Mouse (Mus musculus) R1 (cell line): ENCODE results near the gene Epas1.

Experiments
- DNase-seq: peaks from one replicate; pipeline ENCODE4 v3.0.0-alpha.2; 2018; ENCODE audit warnings: low read depth, low spot score

Epas1 gene

DNA sequence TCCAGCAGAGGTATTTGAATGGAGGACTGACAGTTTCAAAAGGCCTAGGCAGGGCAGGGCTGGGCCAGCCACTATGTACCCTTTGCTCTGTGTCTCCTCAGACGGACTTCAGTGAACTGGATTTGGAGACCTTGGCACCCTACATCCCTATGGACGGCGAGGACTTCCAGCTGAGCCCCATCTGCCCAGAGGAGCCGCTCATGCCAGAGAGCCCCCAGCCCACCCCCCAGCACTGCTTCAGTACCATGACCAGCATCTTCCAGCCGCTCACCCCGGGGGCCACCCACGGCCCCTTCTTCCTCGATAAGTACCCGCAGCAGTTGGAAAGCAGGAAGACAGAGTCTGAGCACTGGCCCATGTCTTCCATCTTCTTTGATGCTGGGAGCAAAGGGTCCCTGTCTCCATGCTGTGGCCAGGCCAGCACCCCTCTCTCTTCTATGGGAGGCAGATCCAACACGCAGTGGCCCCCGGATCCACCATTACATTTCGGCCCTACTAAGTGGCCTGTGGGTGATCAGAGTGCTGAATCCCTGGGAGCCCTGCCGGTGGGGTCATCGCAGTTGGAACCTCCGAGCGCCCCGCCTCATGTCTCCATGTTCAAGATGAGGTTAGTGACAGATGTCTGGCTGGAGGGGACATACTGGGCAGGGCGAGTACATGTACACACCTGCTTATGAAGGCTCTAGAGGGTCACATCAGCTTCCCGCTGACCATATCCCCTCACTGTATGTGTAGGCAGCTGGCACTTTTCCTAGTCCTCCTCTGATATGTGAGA, 74.1 kb downstream of the Epas1 start:
- no peak for DNase-seq

- no peak for DNase-seq
Observed at GRCm38 (mm10) chr17:86828500-86828899, 75.0 kb downstream of the Epas1 start.

DNA sequence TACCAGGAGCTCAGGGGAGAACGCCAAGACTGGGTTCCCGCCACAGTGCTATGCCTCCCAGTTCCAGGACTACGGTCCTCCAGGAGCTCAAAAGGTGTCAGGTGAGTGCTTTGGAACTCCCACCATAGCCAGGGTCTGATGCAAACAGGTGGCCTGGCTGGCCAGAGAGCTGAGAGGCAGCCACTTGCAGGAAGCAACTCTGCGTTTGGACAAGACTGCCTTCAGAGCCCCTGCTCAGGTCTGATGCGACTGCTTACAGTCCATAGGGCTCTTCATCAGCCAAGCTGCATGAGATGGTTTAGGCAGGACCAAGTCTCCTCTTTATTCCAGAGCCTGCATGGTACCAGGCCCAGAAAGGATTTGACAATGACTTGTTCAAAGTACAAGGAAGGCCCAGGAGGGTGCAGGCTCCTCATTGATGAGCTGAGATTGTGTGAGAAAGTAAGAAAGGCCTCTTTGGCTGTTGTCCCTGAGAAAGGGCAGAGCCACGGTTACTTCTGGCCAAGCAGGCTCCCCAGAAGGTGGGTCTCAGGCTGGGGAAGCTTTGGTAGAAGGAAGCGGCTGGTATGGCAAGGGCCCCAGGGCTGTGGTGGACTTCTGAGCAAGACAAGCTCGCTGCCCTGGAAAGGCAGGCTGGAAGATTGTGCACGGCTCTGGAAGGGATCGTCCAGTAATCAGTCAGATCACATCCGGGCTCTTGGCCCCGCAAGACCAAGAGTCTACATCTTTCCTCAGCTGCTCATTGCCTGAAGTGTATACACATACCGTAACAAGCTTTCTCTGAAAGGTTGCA, 76.1 kb downstream of the Epas1 start:
- no peak for DNase-seq

DNA sequence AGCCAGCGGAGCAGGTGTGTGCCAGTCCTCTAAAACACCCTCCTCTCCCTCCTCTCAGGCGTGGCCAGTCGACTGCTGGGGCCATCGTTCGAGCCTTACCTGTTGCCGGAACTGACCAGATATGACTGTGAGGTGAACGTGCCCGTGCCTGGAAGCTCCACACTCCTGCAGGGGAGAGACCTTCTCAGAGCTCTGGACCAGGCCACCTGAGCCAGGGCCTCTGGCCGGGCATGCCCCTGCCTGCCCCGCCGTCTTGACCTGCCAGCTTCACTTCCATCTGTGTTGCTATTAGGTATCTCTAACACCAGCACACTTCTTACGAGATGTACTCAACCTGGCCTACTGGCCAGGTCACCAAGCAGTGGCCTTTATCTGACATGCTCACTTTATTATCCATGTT, 77.4 kb downstream of the Epas1 start:
- no peak for DNase-seq

DNA sequence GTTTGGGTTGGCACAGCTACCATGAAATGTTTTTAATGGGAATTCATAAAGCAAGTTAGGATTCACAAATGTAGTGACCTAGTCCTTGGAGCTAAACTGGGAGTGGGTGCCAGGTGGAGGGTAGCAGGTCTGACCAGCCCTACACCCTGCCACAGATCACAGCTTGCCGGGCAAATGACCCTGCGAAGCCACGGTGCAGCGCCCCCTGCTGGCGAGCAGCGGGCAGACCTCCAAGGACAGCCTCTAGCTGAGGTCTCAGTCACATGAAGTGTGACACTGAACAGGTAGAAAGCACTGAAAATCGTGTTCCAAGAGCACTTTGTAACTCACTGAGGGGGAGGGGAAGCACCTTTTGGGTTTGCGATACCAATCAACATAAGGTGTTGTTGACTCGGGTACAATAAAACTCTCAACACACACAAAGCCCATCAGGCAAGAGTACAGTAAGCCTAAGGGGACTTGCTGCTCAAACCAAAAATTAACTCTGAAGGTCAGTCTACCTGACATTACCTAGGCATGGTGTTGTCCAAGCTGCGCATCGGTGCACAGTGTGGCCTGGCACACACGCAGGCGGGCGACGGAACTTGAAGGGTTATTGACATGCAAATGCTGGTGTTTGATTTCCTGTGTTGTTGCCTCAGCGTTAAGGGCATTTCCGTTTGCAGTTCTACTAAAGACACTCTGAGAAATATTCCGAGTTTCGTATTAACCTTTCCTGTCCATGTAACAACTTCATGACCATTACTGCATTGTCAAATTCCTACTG, 79.2 kb downstream of the Epas1 start:
- peak; percentile 62 for DNase-seq

DNA sequence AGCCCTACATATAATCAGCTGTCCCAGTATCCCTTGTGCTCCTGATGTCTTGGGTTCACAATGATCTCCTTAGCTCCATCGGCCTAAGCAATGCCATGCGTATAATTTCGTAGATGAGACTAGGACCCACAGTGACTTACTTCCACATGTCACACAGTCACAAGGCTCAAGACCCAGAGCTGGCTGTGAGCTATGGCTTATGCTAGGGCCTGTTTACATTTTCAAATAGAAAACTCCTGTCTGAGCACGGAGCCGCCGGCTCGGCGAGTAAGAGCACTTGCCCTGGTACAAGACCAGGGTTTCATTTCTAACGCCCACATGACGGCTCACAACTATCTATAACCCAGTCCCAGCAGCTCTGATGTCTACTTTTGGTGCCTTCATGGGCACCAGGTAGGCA, 80.4 kb downstream of the Epas1 start:
- no peak for DNase-seq

DNA sequence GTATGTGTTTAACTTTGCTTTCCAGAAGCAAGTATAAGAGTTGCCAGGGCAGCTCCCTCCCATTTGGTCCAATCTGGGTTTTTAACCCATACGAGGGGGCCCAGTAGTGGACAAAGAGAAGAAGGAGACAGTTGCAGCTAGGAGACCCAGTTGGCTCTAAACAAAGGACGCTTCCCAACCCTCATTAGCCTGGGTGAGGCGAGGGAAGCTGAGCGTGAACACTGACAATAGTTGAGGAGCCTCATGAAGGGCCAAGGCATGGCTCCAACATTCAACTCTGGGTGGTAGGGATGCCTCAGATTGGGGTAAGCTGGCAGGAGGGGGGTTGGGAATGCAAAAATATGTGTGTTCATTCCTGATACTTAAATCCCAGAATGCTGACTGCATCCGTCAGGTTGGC, 85.8 kb downstream of the Epas1 start:
- no peak for DNase-seq

DNA sequence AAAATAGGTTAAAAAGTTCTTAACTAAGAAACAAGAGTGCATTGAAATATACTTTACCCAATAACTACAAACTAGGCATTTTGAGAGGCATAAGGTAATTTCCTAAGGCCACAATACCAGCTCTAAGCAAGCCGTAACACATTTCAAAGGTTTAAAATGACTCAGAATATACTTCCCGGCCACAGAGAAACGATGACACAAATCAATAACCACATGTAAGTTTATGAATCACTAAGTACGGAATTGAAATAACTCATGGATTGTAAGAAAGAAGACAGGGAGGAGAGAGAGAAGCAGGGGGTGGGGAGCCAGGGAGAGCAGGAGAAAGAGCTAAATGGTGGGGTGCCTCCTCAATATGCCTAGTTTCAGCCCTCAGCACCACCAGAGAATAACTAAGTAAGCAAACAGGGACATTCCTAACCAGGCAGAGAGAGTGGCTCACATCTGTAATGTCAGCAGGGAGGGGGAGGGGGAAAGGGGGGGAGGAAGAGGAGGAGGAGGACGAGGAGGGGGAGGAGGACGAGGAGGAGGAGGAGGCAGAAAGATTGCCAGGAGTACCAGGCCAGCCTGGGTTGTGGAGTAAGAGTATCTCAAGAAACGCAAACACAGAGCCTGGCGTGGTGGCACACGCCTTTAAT, 97.3 kb downstream of the Epas1 start:
- no peak for DNase-seq

DNA sequence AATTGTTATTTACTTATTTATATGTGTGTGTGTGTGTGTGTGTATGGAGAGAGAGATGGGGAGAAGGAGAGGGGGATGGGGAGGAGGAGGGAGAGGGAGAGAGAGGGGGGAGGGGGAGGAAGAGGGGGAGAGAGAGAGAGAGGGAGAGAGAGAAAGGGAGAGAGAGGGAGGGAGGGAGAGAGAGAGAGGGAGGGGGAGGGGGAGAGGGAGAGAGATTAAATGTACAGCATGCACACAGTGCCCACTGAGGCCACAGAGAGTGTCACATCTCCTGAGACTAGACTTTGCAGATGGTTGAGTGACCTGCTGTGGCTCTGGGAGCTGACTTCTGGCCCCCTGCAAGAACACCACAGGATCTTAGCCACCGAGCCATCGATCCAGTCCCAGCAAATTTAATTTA, 98.3 kb downstream of the Epas1 start:
- no peak for DNase-seq

GRCm38 (mm10) chr17:86852591-86853031, 99.1 kb downstream of the Epas1 start:
- DNase-seq, result peak; percentile 67

DNA sequence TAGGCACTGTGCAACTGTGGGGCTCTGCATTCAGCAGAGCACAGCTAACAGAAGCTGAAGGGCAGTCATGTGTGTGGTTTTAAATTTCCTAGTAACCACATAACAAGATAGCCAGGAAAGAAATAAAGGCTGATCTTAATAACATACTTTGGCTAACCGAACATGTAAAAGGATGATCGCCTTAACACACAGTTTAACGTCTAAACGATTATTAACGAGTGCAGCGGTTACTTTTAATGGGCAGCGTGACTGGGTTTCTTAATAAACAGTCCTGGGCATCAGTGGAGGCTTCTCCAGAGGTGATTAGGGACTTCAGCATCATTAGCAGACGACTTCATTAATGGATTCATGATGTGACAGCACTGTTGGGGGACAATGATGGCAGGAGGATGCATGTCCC, 117.1 kb downstream of the Epas1 start:
- no peak for DNase-seq

DNA sequence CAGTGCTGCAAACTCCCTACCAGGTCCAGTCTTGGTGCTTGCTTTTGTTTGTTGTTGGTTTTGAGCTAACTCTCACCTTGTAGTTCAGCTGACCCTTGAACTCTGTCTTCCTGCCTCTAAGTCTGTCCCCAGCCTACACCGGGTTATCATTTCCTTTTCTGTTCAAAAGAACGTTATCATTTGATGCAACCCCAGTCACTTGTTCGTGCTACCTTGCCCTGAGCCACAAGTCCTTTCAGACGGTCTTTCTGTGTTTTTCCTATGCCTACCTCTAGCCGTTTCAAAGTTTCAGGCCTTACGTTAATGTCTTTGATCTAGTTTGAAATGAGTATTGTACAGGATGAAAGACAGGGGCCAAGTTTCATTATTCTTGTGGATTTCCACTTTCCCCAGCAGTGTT, 119.1 kb downstream of the Epas1 start:
- no peak for DNase-seq

DNA sequence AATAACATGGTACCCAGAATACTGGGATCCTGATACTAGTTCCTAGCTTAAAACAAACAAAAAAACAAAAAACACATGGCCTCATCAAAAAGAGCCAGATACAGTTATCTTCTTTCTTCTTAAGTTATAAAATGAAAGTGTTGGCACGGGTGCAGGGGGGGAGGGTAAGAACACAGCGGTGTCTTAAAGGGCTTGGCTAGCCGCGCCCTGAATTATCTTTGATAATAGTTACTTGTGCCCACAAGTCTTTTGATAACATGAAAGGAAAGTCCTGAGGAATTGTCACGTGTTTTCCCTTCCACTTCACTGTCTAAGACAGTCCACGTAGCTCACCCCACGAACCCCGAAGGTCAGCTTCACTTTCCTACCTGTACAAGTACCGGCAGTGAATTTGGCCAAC, 123.4 kb downstream of the Epas1 start:
- no peak for DNase-seq

DNA sequence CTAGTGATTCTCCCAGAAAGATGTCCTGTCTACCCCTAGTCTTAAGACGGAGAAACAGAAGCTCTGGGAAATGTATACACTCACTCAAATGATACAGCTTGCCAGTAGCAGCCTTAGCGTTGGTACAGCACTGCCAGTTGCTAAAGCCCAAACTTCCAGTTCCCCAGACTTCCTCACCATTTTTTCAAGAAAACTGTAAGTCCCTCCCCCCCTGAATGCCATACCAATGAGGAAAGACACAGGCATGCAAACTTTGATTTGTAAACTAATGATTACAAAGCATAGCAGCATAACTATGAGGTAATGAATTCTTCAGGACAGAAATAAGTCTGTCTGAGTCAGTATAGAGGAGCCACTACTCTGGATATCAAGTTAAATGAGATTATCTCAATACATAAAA, 124.2 kb downstream of the Epas1 start:
- DNase-seq, result no peak

DNA sequence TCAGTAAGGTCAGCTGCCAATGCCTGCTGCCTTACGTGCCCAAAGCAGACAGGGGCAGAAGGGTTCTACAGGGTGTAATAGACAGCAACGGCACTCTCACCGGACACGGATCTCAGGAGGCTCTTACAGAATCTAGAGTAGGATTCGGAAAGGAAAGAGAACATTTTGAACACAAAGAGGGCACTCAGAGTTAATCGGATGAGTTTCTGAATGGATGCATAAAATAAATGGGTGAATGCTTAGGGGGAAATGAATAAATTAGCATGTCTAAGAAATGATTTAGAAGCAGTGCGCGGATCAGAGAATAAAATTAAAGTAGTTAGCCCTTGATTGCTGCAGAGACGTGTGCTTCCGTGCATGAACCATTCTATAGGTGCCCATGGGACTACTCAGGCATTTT, 126.6 kb downstream of the Epas1 start:
- DNase-seq, result peak; percentile 34

DNA sequence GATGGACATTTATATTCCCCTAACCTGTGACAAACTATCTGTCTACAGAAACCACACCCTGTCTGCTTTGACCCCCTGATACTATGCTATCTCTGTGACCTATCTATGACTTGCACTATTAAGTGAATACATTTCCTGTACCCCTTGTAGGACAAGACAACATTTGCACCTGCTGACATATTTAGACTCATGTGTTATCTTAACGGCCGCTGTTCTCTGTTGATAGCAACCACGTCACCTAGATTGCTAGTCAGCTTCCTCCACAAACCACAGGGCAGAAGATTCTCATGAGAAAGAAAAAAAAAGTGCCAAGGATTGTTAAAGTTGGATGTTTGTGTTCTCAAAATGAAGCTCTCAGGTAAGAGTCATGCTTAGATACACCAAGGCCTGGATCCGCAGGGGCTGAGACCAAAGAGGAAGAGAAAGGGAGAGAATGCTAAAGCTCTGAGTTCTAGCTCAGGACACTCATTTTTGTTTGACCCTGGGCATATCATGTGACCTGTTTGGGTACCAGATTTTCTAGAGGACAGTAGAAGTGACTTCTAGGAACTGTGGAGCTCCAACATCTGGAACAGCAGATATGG, 127.1 kb downstream of the Epas1 start:
- DNase-seq, result no peak
